Mouse (Mus musculus) hindbrain, embryonic 15.5 days (tissue): Measurements from ENCODE around the gene Sh3tc1. TPM values are rescaled to one million over a fixed set of nuclear protein-coding genes. Genes with fewer than 3 reads are reported as not detected.
A peak's percentile ranks its signal among the peaks of the same experiment; 100 is the strongest.

ENCODE experiments used
- ATAC-seq: fragments of 200-750 bp; cut with Nextera tagmentation; 2 replicates; pipeline ENCODE4 v1.8.0; 2017; ENCODE audit warnings: low read depth, moderate number of reproducible peaks, moderate TSS enrichment; ENCODE audit not compliant: low FRiP score
- H3K27ac ChIP-seq: fragments of 300-500 bp; sonication (generic); replicated peaks from 2 replicates; pipeline ENCODE4 v1.5.1; 2015; ENCODE audit warnings: mild to moderate bottlenecking, inconsistent platforms
- H3K27me3 ChIP-seq: fragments of 300-500 bp; sonication (generic); 2 replicates; pipeline ENCODE4 v1.6.1; 2015; ENCODE audit warnings: control low read depth, inconsistent platforms
- H3K36me3 ChIP-seq: fragments of 300-500 bp; sonication (generic); 2 replicates; pipeline ENCODE4 v1.6.1; 2015; ENCODE audit warnings: control low read depth, inconsistent platforms
- H3K4me1 ChIP-seq: fragments of 300-500 bp; sonication (generic); replicated peaks from 2 replicates; pipeline ENCODE4 v1.6.1; 2015; ENCODE audit warnings: control low read depth, inconsistent platforms
- H3K4me2 ChIP-seq: fragments of 300-500 bp; sonication (generic); 2 replicates; pipeline ENCODE4 v1.6.1; 2015; ENCODE audit warnings: moderate library complexity, mild to moderate bottlenecking, inconsistent platforms
- H3K4me3 ChIP-seq: fragments of 300-500 bp; sonication (generic); 2 replicates; pipeline ENCODE4 v1.5.1; 2015; ENCODE audit warnings: mild to moderate bottlenecking, inconsistent platforms
- H3K9ac ChIP-seq: fragments of 300-500 bp; sonication (generic); 2 replicates; pipeline ENCODE4 v1.6.1; 2015; ENCODE audit warnings: inconsistent platforms
- H3K9me3 ChIP-seq: fragments of 300-500 bp; sonication (generic); 2 replicates; pipeline ENCODE4 v1.6.1; 2016; ENCODE audit warnings: control low read depth, inconsistent platforms
- WGBS: fragments of 180-500 bp; shearing (Covaris S2); methylation state at CpG from one replicate; pipeline ENCODE4 v1.1.7; 2015; 5-methylcytosine and 5-hydroxymethylcytosine counted together
- polyA plus RNA-seq: library from polyadenylated mRNA; unstranded; fragments of >200 nt; fragmentation: Nextera tagmentation; extraction: Ambion mirVana; gene quantifications from 2 replicates; pipeline ENCODE4 v1.2.1, GENCODE M21; 2015

Sh3tc1 gene
- 2.9 and 3.8 TPM in 2 replicates for polyA plus RNA-seq

DNA sequence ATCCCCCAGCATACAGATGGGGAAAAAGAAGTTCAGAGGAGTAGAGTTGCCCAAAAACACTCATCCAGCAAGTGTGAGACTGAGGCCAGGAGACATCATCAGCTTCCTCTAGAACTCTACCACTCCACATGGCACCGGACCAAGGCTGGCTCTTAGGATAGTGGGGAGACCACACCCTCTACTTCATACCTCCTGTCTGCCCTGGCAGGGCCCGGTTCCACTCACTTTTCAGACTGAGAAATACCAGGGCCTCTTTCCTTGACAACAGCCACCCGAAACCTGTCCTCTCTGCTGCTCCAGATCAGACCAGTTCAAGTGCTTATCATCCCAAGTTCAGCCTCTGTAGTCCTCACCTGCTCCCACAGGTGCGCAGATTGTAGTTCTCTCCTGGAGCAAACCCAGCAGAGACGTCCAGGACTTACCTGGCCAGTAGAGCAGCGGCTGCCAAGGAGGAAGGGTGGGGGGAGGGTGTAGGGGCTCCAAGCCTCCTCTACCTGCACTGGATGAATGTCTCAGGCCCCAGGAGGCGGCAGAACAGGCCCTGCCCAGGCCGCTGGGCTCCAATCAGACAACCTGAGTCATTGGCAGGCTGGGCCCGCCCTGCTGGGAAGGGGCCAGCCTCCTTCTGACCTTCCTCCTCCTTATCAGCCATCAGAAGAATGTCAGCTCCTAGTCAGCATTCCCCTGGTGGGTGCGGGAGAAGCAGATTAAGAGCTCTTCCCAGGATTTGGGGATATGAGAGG is at the start of gene Sh3tc1:
Sh3tc1 (minus strand) TSS at position 452 of the 743 bp plus-strand sequence.
- Histone ChIP-seq H3K4me3 (no peak within 1 kb of the TSS), H3K9ac (no peak within 1 kb of the TSS), H3K4me1 (no peaks in the 10 kb centered on the region), H3K9me3 (no peaks in the 10 kb centered on the region), H3K27ac (no peak within 1 kb of the TSS), H3K27me3 (peaks cover 3% of the 10 kb centered on the region; the same call in 1 of the 2 replicates), H3K36me3 (no peaks in the 10 kb centered on the region), H3K4me2 (no peak within 1 kb of the TSS)
- 29% methylated on average over 10 of the region's 10 CpGs for WGBS
- no peak for ATAC-seq

DNA sequence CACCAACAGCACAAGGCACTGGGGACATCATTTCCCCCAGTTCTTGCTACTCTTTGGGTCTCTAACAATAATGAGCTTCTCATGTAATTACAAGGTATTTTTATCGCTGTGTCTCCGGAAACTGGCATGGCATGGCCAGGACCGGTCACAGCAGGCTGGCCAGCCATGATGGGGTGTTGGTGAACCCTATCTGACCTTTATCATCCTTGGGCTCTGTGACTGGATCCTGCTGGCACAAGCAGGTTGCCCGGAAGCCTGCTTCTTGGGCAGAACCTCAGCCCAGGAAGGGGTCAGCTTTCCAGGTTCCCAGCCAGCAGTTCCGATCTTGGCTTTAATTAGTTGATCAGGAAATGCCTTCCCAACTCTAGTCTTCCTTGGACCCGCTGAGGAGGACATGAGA is 48.9 kb upstream of the Sh3tc1 start:
- 86% methylated on average over 6 of the region's 6 CpGs for WGBS
- no peaks in the 10 kb centered on the region for H3K9me3 ChIP-seq
- no peaks in the 10 kb centered on the region for H3K36me3 ChIP-seq
- no peak overlapping the region for H3K27ac ChIP-seq
- H3K27me3 ChIP-seq, result no peaks in the 10 kb centered on the region
- no peak overlapping the region for H3K4me3 ChIP-seq
- H3K4me2 ChIP-seq, result no peak overlapping the region
- no peaks in the 10 kb centered on the region for H3K4me1 ChIP-seq
- no peak overlapping the region for H3K9ac ChIP-seq
- ATAC-seq, result no peak

- H3K4me1 ChIP-seq, result no peaks in the 10 kb centered on the region
- WGBS, result 88% methylated on average over 12 of the region's 12 CpGs
- no peak overlapping the region for H3K9ac ChIP-seq
- H3K4me3 ChIP-seq, result no peak overlapping the region
- H3K4me2 ChIP-seq, result no peak overlapping the region
- no peaks in the 10 kb centered on the region for H3K27me3 ChIP-seq
- H3K36me3 ChIP-seq, result no peaks in the 10 kb centered on the region
- H3K9me3 ChIP-seq, result no peaks in the 10 kb centered on the region
- H3K27ac ChIP-seq, result no peak overlapping the region
- ATAC-seq, result no peak
Observed at GRCm38 (mm10) chr5:35787847-35788246, 48.1 kb upstream of the Sh3tc1 start.

DNA sequence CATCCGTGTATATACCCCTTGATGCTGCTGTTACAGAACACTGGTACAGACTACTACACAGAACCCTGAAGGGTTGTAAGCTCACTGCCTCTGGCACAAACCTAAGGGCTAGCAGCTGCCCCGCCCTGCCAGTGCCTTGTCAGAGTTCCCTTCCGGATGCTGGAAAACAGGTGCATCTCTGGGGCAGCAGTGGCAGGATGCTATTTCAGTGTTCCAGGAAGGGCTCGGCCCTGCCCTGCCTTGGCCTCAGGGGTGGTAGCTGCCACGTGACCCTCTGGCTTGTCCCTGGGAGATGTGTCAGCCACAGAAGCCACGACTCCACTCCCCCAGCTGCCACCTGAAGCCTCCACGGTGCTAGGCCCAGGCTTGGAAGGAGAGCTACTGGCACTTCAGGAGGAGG is 46.1 kb upstream of the Sh3tc1 start:
- H3K4me3 ChIP-seq, result no peak overlapping the region
- no peaks in the 10 kb centered on the region for H3K36me3 ChIP-seq
- H3K9ac ChIP-seq, result no peak overlapping the region
- H3K4me1 ChIP-seq, result no peaks in the 10 kb centered on the region
- no peak overlapping the region for H3K4me2 ChIP-seq
- no peak for ATAC-seq
- no peaks in the 10 kb centered on the region for H3K27me3 ChIP-seq
- H3K9me3 ChIP-seq, result no peaks in the 10 kb centered on the region
- no peak overlapping the region for H3K27ac ChIP-seq
- 77% methylated on average over 7 of the region's 7 CpGs for WGBS

DNA sequence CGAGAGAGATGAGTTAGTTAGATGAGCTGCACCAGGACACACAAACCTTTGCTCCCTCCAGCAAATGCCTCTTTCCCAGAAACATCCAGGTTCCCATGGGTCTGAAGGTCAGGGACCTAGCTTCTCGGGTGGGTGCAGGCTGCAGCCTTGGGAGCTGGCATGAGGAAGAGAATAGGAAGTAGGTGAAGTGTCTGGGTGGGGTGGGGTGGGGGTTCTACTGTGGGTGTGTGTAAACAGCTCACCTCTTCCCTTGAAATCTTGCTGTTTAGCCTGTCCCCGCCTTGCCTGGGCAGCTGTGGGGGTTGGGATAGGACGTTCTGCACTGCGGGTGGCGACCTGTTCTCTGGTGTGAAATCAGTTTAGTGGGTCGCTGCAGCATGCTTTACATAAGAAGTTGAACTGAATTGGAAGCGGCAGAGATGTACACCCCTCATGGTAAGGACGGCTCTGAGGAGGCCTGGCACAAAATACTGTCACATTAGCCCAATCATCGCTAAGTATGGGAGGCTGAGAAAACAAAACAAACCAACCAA is 42.9 kb upstream of the Sh3tc1 start:
- H3K4me2 ChIP-seq, result no peak overlapping the region
- H3K27ac ChIP-seq, result no peak overlapping the region
- WGBS, result 54% methylated on average over 10 of the region's 10 CpGs
- no peak for ATAC-seq
- H3K4me1 ChIP-seq, result no peaks in the 10 kb centered on the region
- no peaks in the 10 kb centered on the region for H3K36me3 ChIP-seq
- no peak overlapping the region for H3K4me3 ChIP-seq
- no peak overlapping the region for H3K9ac ChIP-seq
- no peaks in the 10 kb centered on the region for H3K9me3 ChIP-seq
- H3K27me3 ChIP-seq, result no peaks in the 10 kb centered on the region

DNA sequence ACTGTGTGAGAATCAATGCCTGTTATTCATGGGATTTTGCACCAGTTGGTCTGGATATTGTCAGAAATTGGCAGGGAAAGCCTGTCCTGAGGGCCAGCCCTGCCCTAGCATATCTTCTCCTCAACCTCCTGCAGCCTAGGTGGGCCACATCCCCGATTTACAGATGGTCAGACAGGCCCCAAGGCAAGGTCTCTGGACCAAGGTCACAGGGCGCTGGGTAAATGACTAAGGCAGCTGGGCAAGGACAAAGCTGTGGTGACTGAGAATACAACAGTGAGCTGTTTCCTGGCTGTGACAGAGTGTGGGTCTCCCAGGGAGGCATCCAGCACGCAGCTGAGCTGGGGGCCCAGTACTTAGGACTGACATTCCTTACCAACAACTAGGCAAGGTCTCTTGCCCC is 41.3 kb upstream of the Sh3tc1 start:
- WGBS, result 67% methylated on average over 3 of the region's 3 CpGs
- no peaks in the 10 kb centered on the region for H3K4me1 ChIP-seq
- no peak overlapping the region for H3K27ac ChIP-seq

GRCm38 (mm10) chr5:35774137-35774424 is 34.3 kb upstream of the Sh3tc1 start:
- 56% methylated on average over 6 of the region's 6 CpGs for WGBS
- Histone ChIP-seq H3K9me3 (no peaks in the 10 kb centered on the region), H3K27ac (no peak overlapping the region), H3K4me1 (peaks cover 17% of the 10 kb centered on the region), H3K36me3 (no peaks in the 10 kb centered on the region), H3K4me3 (no peak overlapping the region), H3K9ac (no peak overlapping the region), H3K27me3 (no peaks in the 10 kb centered on the region), H3K4me2 (no peak overlapping the region)
- ATAC-seq, result no peak

More for the DNA sequence above, 41.3 kb upstream of the Sh3tc1 start:
- no peaks in the 10 kb centered on the region for H3K36me3 ChIP-seq
- no peak overlapping the region for H3K4me3 ChIP-seq
- H3K4me2 ChIP-seq, result no peak overlapping the region
- H3K9me3 ChIP-seq, result no peaks in the 10 kb centered on the region
- ATAC-seq, result no peak
- H3K9ac ChIP-seq, result no peak overlapping the region
- H3K27me3 ChIP-seq, result no peaks in the 10 kb centered on the region

DNA sequence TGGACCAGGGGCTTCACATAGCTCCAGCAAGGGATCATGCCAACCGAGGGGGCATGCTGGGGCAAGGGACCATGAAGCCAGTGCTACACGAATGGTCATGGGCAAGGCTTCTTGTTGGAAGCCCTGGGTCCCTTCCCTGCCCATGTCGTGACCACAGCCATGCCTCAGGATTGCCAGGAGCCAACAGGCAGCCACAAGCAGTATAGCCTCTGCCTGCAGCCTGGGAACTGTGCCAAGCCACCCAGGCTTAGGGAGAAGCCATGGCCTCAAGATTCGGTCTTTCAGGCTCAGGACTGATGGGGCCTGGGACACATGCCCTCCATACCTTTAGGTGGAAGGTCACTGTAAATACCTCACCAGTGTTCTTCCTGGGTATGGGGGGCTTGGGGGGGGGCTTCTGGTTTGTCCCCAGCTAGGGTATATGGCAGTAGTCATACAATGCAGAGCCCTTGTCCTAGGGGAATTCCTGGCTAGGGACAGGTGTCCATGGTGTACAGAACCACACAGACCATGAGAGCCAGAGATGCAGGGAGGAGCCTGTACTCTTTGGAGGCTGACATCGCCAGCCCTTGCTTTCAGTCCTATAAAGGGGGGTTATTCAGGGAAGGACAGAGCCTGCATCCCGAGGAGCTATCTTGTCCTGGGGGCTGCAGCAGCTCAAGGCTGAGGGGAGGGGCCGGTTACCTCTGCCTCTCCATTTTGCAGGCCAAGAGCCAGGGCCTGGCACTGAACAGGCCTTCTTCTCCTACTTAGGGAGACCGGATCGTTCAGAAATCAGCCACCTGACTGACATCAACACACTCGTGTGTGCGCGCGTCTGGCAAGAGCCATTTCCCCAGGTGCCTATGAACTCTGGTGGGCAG is 33.7 kb upstream of the Sh3tc1 start:
- Histone ChIP-seq H3K36me3 (no peaks in the 10 kb centered on the region), H3K4me1 (peaks cover 17% of the 10 kb centered on the region), H3K4me2 (no peak overlapping the region), H3K9me3 (no peaks in the 10 kb centered on the region), H3K27ac (no peak overlapping the region), H3K27me3 (no peaks in the 10 kb centered on the region), H3K9ac (no peak overlapping the region), H3K4me3 (no peak overlapping the region)
- 59% methylated on average over 13 of the region's 13 CpGs for WGBS
- peak; percentile 40; the same call in 1 of the 2 replicates for ATAC-seq

- WGBS, result 62% methylated on average over 14 of the region's 14 CpGs
Observed at GRCm38 (mm10) chr5:35770891-35771663, 31.3 kb upstream of the Sh3tc1 start.

DNA sequence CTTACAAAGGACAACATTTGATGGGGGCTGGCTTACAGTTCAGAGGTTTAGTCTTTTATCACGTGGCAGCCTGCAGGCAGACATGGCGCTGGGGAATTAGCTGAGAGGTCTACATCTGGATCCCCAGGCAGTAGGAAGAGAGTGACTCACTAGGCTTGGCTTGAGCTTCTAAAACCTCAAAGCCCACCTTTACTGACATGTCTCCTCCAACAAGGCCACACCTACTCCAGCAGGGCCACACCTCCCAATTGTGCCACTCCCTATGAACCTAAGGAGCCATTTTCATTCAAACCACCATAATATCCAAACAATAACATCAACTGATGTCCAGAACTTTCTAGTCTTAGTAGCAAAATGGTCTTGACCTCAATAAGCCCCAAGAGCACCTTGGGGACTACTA is 30.5 kb upstream of the Sh3tc1 start:
- no peak for ATAC-seq
- Histone ChIP-seq H3K4me1 (peaks cover 17% of the 10 kb centered on the region), H3K27me3 (no peaks in the 10 kb centered on the region), H3K27ac (no peak overlapping the region), H3K4me2 (no peak overlapping the region), H3K9me3 (no peaks in the 10 kb centered on the region), H3K4me3 (no peak overlapping the region), H3K9ac (no peak overlapping the region), H3K36me3 (no peaks in the 10 kb centered on the region)
- WGBS, result 85% methylated on average over 2 of the region's 2 CpGs

More at GRCm38 (mm10) chr5:35770891-35771663, 31.3 kb upstream of the Sh3tc1 start:
- H3K9ac ChIP-seq, result no peak overlapping the region
- H3K4me2 ChIP-seq, result no peak overlapping the region
- H3K27me3 ChIP-seq, result no peaks in the 10 kb centered on the region
- peaks cover 17% of the 10 kb centered on the region for H3K4me1 ChIP-seq
- no peak overlapping the region for H3K27ac ChIP-seq
- no peaks in the 10 kb centered on the region for H3K36me3 ChIP-seq
- H3K4me3 ChIP-seq, result no peak overlapping the region
- H3K9me3 ChIP-seq, result no peaks in the 10 kb centered on the region
- no peak for ATAC-seq

DNA sequence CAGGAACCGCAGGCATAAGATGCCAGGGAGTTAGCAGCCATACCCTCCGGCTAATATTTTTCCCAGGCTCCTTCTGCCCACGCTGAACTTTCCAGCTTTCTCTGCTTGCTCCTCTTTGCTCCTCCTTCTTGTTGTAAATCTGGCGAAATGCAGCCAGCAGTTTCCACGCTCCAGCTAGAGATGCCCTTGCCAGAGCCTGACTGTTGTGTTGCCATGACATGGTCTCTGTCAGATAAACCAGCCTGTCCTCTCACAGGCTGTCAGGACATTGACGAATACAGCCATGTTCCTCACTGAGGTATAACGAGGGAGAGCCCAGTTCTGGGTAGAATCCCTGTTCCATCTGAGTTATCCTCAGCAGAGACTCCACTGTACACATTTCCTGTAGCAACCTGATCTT is 29.2 kb upstream of the Sh3tc1 start:
- no peak overlapping the region for H3K4me3 ChIP-seq
- H3K4me2 ChIP-seq, result no peak overlapping the region
- no peaks in the 10 kb centered on the region for H3K27me3 ChIP-seq
- no peaks in the 10 kb centered on the region for H3K9me3 ChIP-seq
- no peak overlapping the region for H3K9ac ChIP-seq
- 86% methylated on average over 7 of the region's 7 CpGs for WGBS
- H3K36me3 ChIP-seq, result no peaks in the 10 kb centered on the region
- ATAC-seq, result no peak
- no peak overlapping the region for H3K27ac ChIP-seq
- peaks cover 12% of the 10 kb centered on the region for H3K4me1 ChIP-seq

- Histone ChIP-seq H3K27ac (no peak overlapping the region), H3K4me3 (no peak overlapping the region), H3K4me2 (no peak overlapping the region), H3K9me3 (no peaks in the 10 kb centered on the region), H3K4me1 (peaks cover 8% of the 10 kb centered on the region), H3K27me3 (no peaks in the 10 kb centered on the region), H3K36me3 (no peaks in the 10 kb centered on the region), H3K9ac (no peak overlapping the region)
- ATAC-seq, result no peak
- 64% methylated on average over 3 of the region's 3 CpGs for WGBS
Observed at GRCm38 (mm10) chr5:35768525-35768924, 28.7 kb upstream of the Sh3tc1 start.
